Mouse (Mus musculus) megakaryocyte, embryonic 14.5 days (primary cell): ENCODE measurements around the gene Cdc42bpa.

Experiments used
- FLI1 ChIP-seq: IDR thresholded peaks from 2 replicates; pipeline ENCODE4 v1.6.1; 2012; ENCODE audit warnings: low read length, inconsistent platforms, mixed read lengths
- GATA1 ChIP-seq: IDR thresholded peaks from 3 replicates; pipeline ENCODE4 v1.6.1; 2012; ENCODE audit warnings: mixed read lengths, low read length, inconsistent platforms, borderline replicate concordance

- TF ChIP-seq GATA1 (no peak), FLI1 (no peak)
These were observed 14.7 kb downstream of the Cdc42bpa start for GRCm38 (mm10) chr1:179975021-179975420.
